Mouse (Mus musculus): ENCODE measurements around the gene Limk1.
A peak's percentile ranks its signal among the peaks of the same experiment; 100 is the strongest.
"Not testable (repeated sequence)": the region's sequence is repeated elsewhere in the genome, so short reads cannot be mapped to it uniquely, and the experiment has no call there.

Limk1 gene

GRCm38 (mm10) chr5:134677491-134677890 is 10.9 kb downstream of the Limk1 start:
- no peak for DNase-seq (ENCODE audit: low read depth)

GRCm38 (mm10) chr5:134675956-134676759 is 12.2 kb downstream of the Limk1 start:
- peak; percentile 88 for DNase-seq (ENCODE audit: low read depth)

- no peak for DNase-seq (ENCODE audit: low read depth)
Measured at GRCm38 (mm10) chr5:134674977-134675376, 13.4 kb downstream of the Limk1 start.

GRCm38 (mm10) chr5:134672611-134673010 is 15.8 kb downstream of the Limk1 start:
- no peak for DNase-seq (ENCODE audit: low read depth)

GRCm38 (mm10) chr5:134672198-134672516 is 16.2 kb downstream of the Limk1 start:
- no peak for DNase-seq (ENCODE audit: low read depth)

- DNase-seq (ENCODE audit: low read depth) = no peak
Measured at GRCm38 (mm10) chr5:134671335-134672197, 16.8 kb downstream of the Limk1 start.

- DNase-seq (ENCODE audit: low read depth) = no peak
Measured at GRCm38 (mm10) chr5:134669001-134669708, 19.2 kb downstream of the Limk1 start.

GRCm38 (mm10) chr5:134668495-134668894 is 19.9 kb downstream of the Limk1 start:
- DNase-seq (ENCODE audit: low read depth) = peak; percentile 25

GRCm38 (mm10) chr5:134656708-134657107 is 31.7 kb downstream of the Limk1 start:
- no peak for DNase-seq (ENCODE audit: low read depth)

- no peak for DNase-seq (ENCODE audit: low read depth)
Measured at GRCm38 (mm10) chr5:134652015-134652414, 36.4 kb downstream of the Limk1 start.

- DNase-seq (ENCODE audit: low read depth) = peak; percentile 76
Measured at GRCm38 (mm10) chr5:134650926-134651325, 37.5 kb downstream of the Limk1 start.

- not testable (repeated sequence) for DNase-seq (ENCODE audit: low read depth)
Measured at GRCm38 (mm10) chr5:134648976-134649375, 39.4 kb downstream of the Limk1 start.

- DNase-seq (ENCODE audit: low read depth) = no peak
Measured at GRCm38 (mm10) chr5:134647394-134647793, 41.0 kb downstream of the Limk1 start.

- no peak for DNase-seq (ENCODE audit: low read depth)
Measured at GRCm38 (mm10) chr5:134646461-134646860, 41.9 kb downstream of the Limk1 start.

GRCm38 (mm10) chr5:134644643-134645118 is 43.7 kb downstream of the Limk1 start:
- DNase-seq (ENCODE audit: low read depth) = no peak

- no peak for DNase-seq (ENCODE audit: low read depth)
Measured at GRCm38 (mm10) chr5:134644121-134644520, 44.3 kb downstream of the Limk1 start.

- DNase-seq (ENCODE audit: low read depth) = no peak
Measured at GRCm38 (mm10) chr5:134640371-134640770, 48.0 kb downstream of the Limk1 start.

GRCm38 (mm10) chr5:134639269-134639682 is 49.1 kb downstream of the Limk1 start, which contains the start of gene Eif4h:
Gene Eif4h (minus strand): TSS chr5:134639490.
- peak; percentile 97 for DNase-seq (ENCODE audit: low read depth)

- DNase-seq (ENCODE audit: low read depth) = no peak
Measured at GRCm38 (mm10) chr5:134638461-134639268, 49.7 kb downstream of the Limk1 start.

GRCm38 (mm10) chr5:134637820-134638367 is 50.5 kb downstream of the Limk1 start:
- DNase-seq (ENCODE audit: low read depth) = peak; percentile 40

- DNase-seq (ENCODE audit: low read depth) = no peak
Measured at GRCm38 (mm10) chr5:134632841-134633240, 55.6 kb downstream of the Limk1 start.

Measured in induced T-regulatory cell, adult 2 months (primary cell).